Mouse (Mus musculus) forebrain, embryonic 11.5 days (tissue): ENCODE data around the gene Tmie. TPM values are rescaled to one million over a fixed set of nuclear protein-coding genes. Genes with fewer than 3 reads are reported as not detected.
"Not testable (repeated sequence)": the region's sequence is repeated elsewhere in the genome, so short reads cannot be mapped to it uniquely, and the experiment has no call there.

Source experiments
- ATAC-seq: fragments of 200-750 bp; cut with Nextera tagmentation; replicated peaks from 2 replicates; pipeline ENCODE4 v1.8.0; 2017; ENCODE audit warnings: moderate TSS enrichment; ENCODE audit not compliant: low FRiP score
- DNase-seq: peaks from one replicate; pipeline ENCODE4 v3.0.0-alpha.2; 2017; ENCODE audit warnings: low spot score
- H3K27ac ChIP-seq: fragments of 300-500 bp; sonication (generic); 2 replicates; pipeline ENCODE4 v1.5.1; 2014; ENCODE audit warnings: low read depth, low read length
- H3K27me3 ChIP-seq: fragments of 300-500 bp; sonication (generic); 2 replicates; pipeline ENCODE4 v1.6.1; 2014; ENCODE audit warnings: mild to moderate bottlenecking, low read length, mixed read lengths; ENCODE audit not compliant: control insufficient read depth, insufficient read depth
- H3K36me3 ChIP-seq: fragments of 300-500 bp; sonication (generic); 2 replicates; pipeline ENCODE4 v1.6.1; 2014; ENCODE audit warnings: mild to moderate bottlenecking, low read length, moderate library complexity, mixed read lengths; ENCODE audit not compliant: control insufficient read depth, insufficient read depth
- H3K4me1 ChIP-seq: fragments of 300-500 bp; sonication (generic); replicated peaks from 2 replicates; pipeline ENCODE4 v1.6.1; 2014; ENCODE audit warnings: low read length, mixed read lengths; ENCODE audit not compliant: control insufficient read depth, insufficient read depth
- H3K4me2 ChIP-seq: fragments of 300-500 bp; sonication (generic); 2 replicates; pipeline ENCODE4 v1.6.1; 2014; ENCODE audit warnings: low read depth, mild to moderate bottlenecking, low read length, moderate library complexity, mixed read lengths; ENCODE audit not compliant: severe bottlenecking
- H3K4me3 ChIP-seq: fragments of 300-500 bp; sonication (generic); 2 replicates; pipeline ENCODE4 v1.5.1; 2014; ENCODE audit warnings: low read depth, low read length
- H3K9ac ChIP-seq: fragments of 300-500 bp; sonication (generic); 2 replicates; pipeline ENCODE4 v1.6.1; 2014; ENCODE audit warnings: low read length
- H3K9me3 ChIP-seq: fragments of 300-500 bp; sonication (generic); 2 replicates; pipeline ENCODE4 v1.6.1; 2016; ENCODE audit warnings: low read length, mixed read lengths; ENCODE audit not compliant: control insufficient read depth
- microRNA-seq: library from miRNA; unstranded; fragments of <30 nt; microRNA quantifications from one replicate; pipeline ENCODE4, GENCODE M21; 2016; ENCODE audit not compliant: insufficient number of aligned reads
- polyA plus RNA-seq: library from polyadenylated mRNA; unstranded; fragments of >200 nt; fragmentation: Nextera tagmentation; extraction: Ambion mirVana; gene quantifications from 2 replicates; pipeline ENCODE4 v1.2.1, GENCODE M21; 2014

The Tmie gene
- polyA plus RNA-seq, 1 experiment from 2014 or later, result 0.07 TPM

GRCm38 (mm10) chr9:110820546-110820945 lies 59.4 kb downstream of the Tmie start:
- H3K4me1 ChIP-seq, H3K4me3 ChIP-seq, H3K9ac ChIP-seq, H3K9me3 ChIP-seq, H3K27ac ChIP-seq, H3K36me3 ChIP-seq, H3K4me2 ChIP-seq, ATAC-seq, H3K27me3 ChIP-seq, DNase-seq: not testable (repeated sequence)

Small RNA genes lying within 50 kb of the gene (microRNA-seq; reads per million reads assigned to microRNA genes)
- gene Gm24269, result not detected

Other genes with a start within 250 kb of the Tmie start
- 2.2 and 2.4 TPM in 2 replicates for gene Nbeal2, start 226.0 kb downstream of the Tmie start, polyA plus RNA-seq
- gene Ccdc12, start 223.6 kb downstream of the Tmie start, polyA plus RNA-seq, result 149 and 164 TPM in 2 replicates
- 0.92 TPM in 1 of 2 replicates, not detected in the other for gene Myl3, start 138.3 kb downstream of the Tmie start, polyA plus RNA-seq
- gene Pth1r, start 133.0 kb downstream of the Tmie start, polyA plus RNA-seq, result 19.5 and 21.3 TPM in 2 replicates
- gene Prss42, start 81.9 kb downstream of the Tmie start, polyA plus RNA-seq, result not detected in 2 replicates
- not detected in 2 replicates for gene Prss44, start 66.1 kb downstream of the Tmie start, polyA plus RNA-seq
- gene Prss43, start 53.4 kb downstream of the Tmie start, polyA plus RNA-seq, result not detected in 2 replicates
- gene Prss45, start 45.5 kb downstream of the Tmie start, polyA plus RNA-seq, result not detected in 2 replicates
- gene Prss46, start 35.6 kb downstream of the Tmie start, polyA plus RNA-seq, result not detected in 2 replicates
- gene Prss50, start 22.1 kb downstream of the Tmie start, polyA plus RNA-seq, result 0.17 and 0.19 TPM in 2 replicates
- gene Als2cl, start 243 bp downstream of the Tmie start, polyA plus RNA-seq, result 0.71 and 1.1 TPM in 2 replicates
- not detected in 2 replicates for gene Fam240a, start 36.7 kb upstream of the Tmie start, polyA plus RNA-seq
- gene Tdgf1, start 66.0 kb upstream of the Tmie start, polyA plus RNA-seq, result not detected in 2 replicates
- 0.27 TPM in 1 of 2 replicates, not detected in the other for gene Lrrc2, start 71.4 kb upstream of the Tmie start, polyA plus RNA-seq
- not detected in 2 replicates for gene Rtp3, start 110.5 kb upstream of the Tmie start, polyA plus RNA-seq
- 0.61 and 0.89 TPM in 2 replicates for gene Ltf, start 139.2 kb upstream of the Tmie start, polyA plus RNA-seq
- gene Ccrl2, start 177.4 kb upstream of the Tmie start, polyA plus RNA-seq, result 0.93 and 1.2 TPM in 2 replicates
- 44.3 and 50.6 TPM in 2 replicates for gene Lrrfip2, start 237.5 kb upstream of the Tmie start, polyA plus RNA-seq